Mouse (Mus musculus) MEL (cell line): ENCODE data around the gene Fam222a.

Experiments
- BHLHE40 ChIP-seq: IDR thresholded peaks from 2 replicates; pipeline ENCODE4 v1.6.1; 2012; ENCODE audit warnings: low read depth, mild to moderate bottlenecking, inconsistent platforms, low read length, improper control_type of control experiment, borderline replicate concordance
- CTCF ChIP-seq, 3 experiments: IDR thresholded peaks in 2 of 3; conservative IDR thresholded peaks in 1 of 3; 2 replicates each; pipeline ENCODE4 v1.5.1; 2011 to 2012; ENCODE audit warnings: low read length in 3 of 3, low read depth in 2 of 3, mild to moderate bottlenecking in 2 of 3, improper control_type of control experiment in 1 of 3, inconsistent platforms in 1 of 3, mixed read lengths in 1 of 3, moderate library complexity in 1 of 3; ENCODE audit not compliant: control insufficient read depth in 1 of 3, insufficient read depth in 1 of 3, poor library complexity in 1 of 3, severe bottlenecking in 1 of 3
- GABPA ChIP-seq: IDR thresholded peaks from 2 replicates; pipeline ENCODE4 v1.6.1; 2012; ENCODE audit warnings: low read depth, mild to moderate bottlenecking, inconsistent platforms, low read length, improper control_type of control experiment, moderate library complexity
- POLR2A ChIP-seq, 2 experiments: IDR thresholded peaks; 2 replicates each; pipeline ENCODE4 v1.6.1; 2011 to 2012; ENCODE audit warnings: low read length in 2 of 2, mild to moderate bottlenecking in 2 of 2, control low read depth in 1 of 2, improper control_type of control experiment in 1 of 2, low read depth in 1 of 2, moderate library complexity in 1 of 2; ENCODE audit not compliant: control insufficient read depth in 1 of 2, insufficient read depth in 1 of 2, poor library complexity in 1 of 2
- RAD21 ChIP-seq: IDR thresholded peaks from 2 replicates; pipeline ENCODE4 v1.6.1; 2011; ENCODE audit warnings: mild to moderate bottlenecking, low read depth, low read length, improper control_type of control experiment
- ZC3H11A ChIP-seq: IDR thresholded peaks from 2 replicates; pipeline ENCODE4 v1.6.1; 2012; ENCODE audit warnings: low read depth, mild to moderate bottlenecking, inconsistent platforms, low read length, improper control_type of control experiment
- ZMIZ1 ChIP-seq: IDR thresholded peaks from 2 replicates; pipeline ENCODE4 v1.6.1; 2012; ENCODE audit warnings: low read depth, mild to moderate bottlenecking, inconsistent platforms, low read length, improper control_type of control experiment, moderate library complexity

GRCm38 (mm10) chr5:114548976-114549375, 18.8 kb upstream of the Fam222a start:
- no peak for TF ChIP-seq ZMIZ1
- TF ChIP-seq CTCF (IDR thresholded peaks at IDR 0.05 in 2 of 3, conservative IDR thresholded peaks at IDR 0.05 in 1 of 3; ENCODE audit: control insufficient read depth in 1 of 3, insufficient read depth in 1 of 3, low read depth in 2 of 3, low read length in 3 of 3, poor library complexity in 1 of 3, severe bottlenecking in 1 of 3): no peak
- TF ChIP-seq ZC3H11A: no peak
- no peak for TF ChIP-seq GABPA
- TF ChIP-seq BHLHE40: no peak
- no peak for TF ChIP-seq POLR2A (IDR thresholded peaks at IDR 0.05; ENCODE audit: control insufficient read depth in 1 of 2, insufficient read depth in 1 of 2, low read depth in 1 of 2, low read length in 2 of 2, poor library complexity in 1 of 2)
- TF ChIP-seq RAD21: no peak
